Mouse (Mus musculus): Measurements from ENCODE around the gene Phf3.

GRCm38 (mm10) chr1:30819414-30819813 is 54.3 kb downstream of the Phf3 start:
- no peak for TF ChIP-seq HCFC1 (IDR thresholded peaks at IDR 0.05; ENCODE audit: borderline replicate concordance, insufficient read depth, low read length)
- TF ChIP-seq ZC3H11A (IDR thresholded peaks at IDR 0.05; ENCODE audit: borderline replicate concordance, low read depth, low read length) = no peak
- TF ChIP-seq CHD2 (IDR thresholded peaks at IDR 0.05; ENCODE audit: low read depth, low read length) = no peak
